Mouse (Mus musculus) hindbrain, postnatal 0 days (tissue): ENCODE data around the gene Optn. TPM values are rescaled to one million over a fixed set of nuclear protein-coding genes. Genes with fewer than 3 reads are reported as not detected.

ENCODE experiments used
- ATAC-seq: fragments of 200-750 bp; cut with Nextera tagmentation; 2 replicates; pipeline ENCODE4 v1.8.0; 2017; ENCODE audit warnings: mild to moderate bottlenecking, moderate TSS enrichment, moderate library complexity
- DNase-seq: peaks from one replicate; pipeline ENCODE4 v3.0.0-alpha.2; 2015; ENCODE audit warnings: low spot score
- H3K27ac ChIP-seq: fragments of 300-500 bp; sonication (generic); 2 replicates; pipeline ENCODE4 v1.5.1; 2014; ENCODE audit warnings: mild to moderate bottlenecking
- H3K27me3 ChIP-seq: fragments of 300-500 bp; sonication (generic); 2 replicates; pipeline ENCODE4 v1.6.1; 2014; ENCODE audit warnings: low read length, mixed read lengths; ENCODE audit not compliant: insufficient read depth
- H3K36me3 ChIP-seq: fragments of 300-500 bp; sonication (generic); 2 replicates; pipeline ENCODE4 v1.6.1; 2014; ENCODE audit warnings: low read length, mixed read lengths; ENCODE audit not compliant: insufficient read depth
- H3K4me1 ChIP-seq: fragments of 300-500 bp; sonication (generic); 2 replicates; pipeline ENCODE4 v1.6.1; 2014; ENCODE audit warnings: antibody characterized with exemption, low read length, mixed read lengths; ENCODE audit not compliant: insufficient read depth
- H3K4me2 ChIP-seq: fragments of 300-500 bp; sonication (generic); 2 replicates; pipeline ENCODE4 v1.6.1; 2014; ENCODE audit warnings: low read depth, mild to moderate bottlenecking, low read length, moderate library complexity, mixed read lengths
- H3K4me3 ChIP-seq: fragments of 300-500 bp; sonication (generic); 2 replicates; pipeline ENCODE4 v1.5.1; 2014; ENCODE audit warnings: low read length
- H3K9ac ChIP-seq: fragments of 300-500 bp; sonication (generic); replicated peaks from 2 replicates; pipeline ENCODE4 v1.6.1; 2014; ENCODE audit warnings: mild to moderate bottlenecking, low read length, moderate library complexity, mixed read lengths
- H3K9me3 ChIP-seq: fragments of 300-500 bp; sonication (generic); 2 replicates; pipeline ENCODE4 v1.6.1; 2016; ENCODE audit warnings: low read length, mixed read lengths
- CTCF ChIP-seq: IDR thresholded peaks from 2 replicates; pipeline ENCODE4 v1.5.1; 2016; ENCODE audit warnings: antibody characterized with exemption, control low read depth, low read depth
- WGBS: fragments of 180-500 bp; shearing (Covaris S2); extraction: QIAGEN DNeasy Blood & Tissue Kit; methylation state at CpG from one replicate; pipeline ENCODE4 v1.1.7; 2014; 5-methylcytosine and 5-hydroxymethylcytosine counted together
- polyA plus RNA-seq: library from polyadenylated mRNA; unstranded; fragments of >200 nt; fragmentation: Nextera tagmentation; extraction: Ambion mirVana; gene quantifications from 2 replicates; pipeline ENCODE4 v1.2.1, GENCODE M21; 2015
- total RNA-seq: library from RNA; depleted of rRNA; stranded (reverse); fragments of >200 nt; gene quantifications from 2 replicates; pipeline ENCODE4 v1.2.3, GENCODE M21; 2014; rRNA removed

Optn gene
- total RNA-seq (31.2 and 39.3 TPM in 2 replicates), polyA plus RNA-seq (38.3 and 39.2 TPM in 2 replicates)

GRCm38 (mm10) chr2:5063299-5064205 is at the start of gene Optn:
Optn (minus strand) TSS chr2:5064051.
- DNase-seq (peak; percentile 90), ATAC-seq (peak; percentile 93)
- TF ChIP-seq CTCF = no peak
- peak within 1 kb of the TSS; percentile 73 for H3K9ac ChIP-seq
- H3K9me3 ChIP-seq = no peaks in the 10 kb centered on the region
- peak within 1 kb of the TSS; percentile 71 for H3K4me3 ChIP-seq
- no peaks in the 10 kb centered on the region for H3K36me3 ChIP-seq
- H3K27ac ChIP-seq = peak within 1 kb of the TSS; percentile 87
- 3% methylated on average over 63 of the region's 63 CpGs for WGBS
- H3K27me3 ChIP-seq = no peaks in the 10 kb centered on the region
- H3K4me2 ChIP-seq = peak within 1 kb of the TSS; percentile 73
- H3K4me1 ChIP-seq = 0 out of 2 replicates have a peak, but pooled peaks cover 8% of the 10 kb centered on the region

- Histone ChIP-seq H3K4me1 (0 out of 2 replicates have a peak, but pooled peaks cover 7% of the 10 kb centered on the region), H3K4me3 (no peak overlapping the region), H3K36me3 (no peaks in the 10 kb centered on the region), H3K4me2 (no peak overlapping the region), H3K27me3 (no peaks in the 10 kb centered on the region), H3K27ac (peak overlapping the region; percentile 22; the same call in 1 of the 2 replicates), H3K9me3 (no peaks in the 10 kb centered on the region), H3K9ac (no peak overlapping the region)
- 10% methylated on average over 8 of the region's 8 CpGs for WGBS
- peak; percentile 56 for DNase-seq
- no peak for TF ChIP-seq CTCF
- ATAC-seq = peak; percentile 55; the same call in 1 of the 2 replicates
Observed at GRCm38 (mm10) chr2:5112785-5113291, 49.0 kb upstream of the Optn start.

- ATAC-seq (no peak), DNase-seq (no peak)
- Histone ChIP-seq H3K27ac (no peak overlapping the region), H3K4me1 (no peaks in the 10 kb centered on the region), H3K9me3 (peaks cover 4% of the 10 kb centered on the region; the same call in 1 of the 2 replicates), H3K36me3 (no peaks in the 10 kb centered on the region), H3K4me3 (no peak overlapping the region), H3K4me2 (no peak overlapping the region), H3K9ac (no peak overlapping the region), H3K27me3 (no peaks in the 10 kb centered on the region)
- TF ChIP-seq CTCF = no peak
- 59% methylated on average over 1 of the region's 1 CpGs for WGBS
Observed at GRCm38 (mm10) chr2:5102891-5103290, 39.0 kb upstream of the Optn start.

- H3K4me3 ChIP-seq = no peak overlapping the region
- H3K4me1 ChIP-seq = no peaks in the 10 kb centered on the region
- H3K9ac ChIP-seq = no peak overlapping the region
- H3K27ac ChIP-seq = no peak overlapping the region
- ATAC-seq (no peak), DNase-seq (no peak)
- no peaks in the 10 kb centered on the region for H3K36me3 ChIP-seq
- no peak overlapping the region for H3K4me2 ChIP-seq
- H3K9me3 ChIP-seq = 0 out of 2 replicates have a peak, but pooled peaks cover 2% of the 10 kb centered on the region
- TF ChIP-seq CTCF = 0 out of 2 replicates have a peak, but pooled peaks have one; percentile 3
- 80% methylated on average over 10 of the region's 10 CpGs for WGBS
- no peaks in the 10 kb centered on the region for H3K27me3 ChIP-seq
Observed at GRCm38 (mm10) chr2:5101743-5102245, 37.9 kb upstream of the Optn start.

- 76% methylated on average over 6 of the region's 6 CpGs for WGBS
- no peak for TF ChIP-seq CTCF
- Histone ChIP-seq H3K4me2 (no peak overlapping the region), H3K27me3 (no peaks in the 10 kb centered on the region), H3K9me3 (0 out of 2 replicates have a peak, but pooled peaks cover 2% of the 10 kb centered on the region), H3K4me3 (no peak overlapping the region), H3K9ac (no peak overlapping the region), H3K4me1 (no peaks in the 10 kb centered on the region), H3K27ac (0 out of 2 replicates have a peak overlapping the region, but pooled peaks have one; percentile 11), H3K36me3 (no peaks in the 10 kb centered on the region)
- DNase-seq (no peak), ATAC-seq (no peak)
Observed at GRCm38 (mm10) chr2:5099176-5099575, 35.3 kb upstream of the Optn start.

- H3K9me3 ChIP-seq = 0 out of 2 replicates have a peak, but pooled peaks cover 2% of the 10 kb centered on the region
- no peaks in the 10 kb centered on the region for H3K36me3 ChIP-seq
- peak; percentile 59 for DNase-seq
- H3K9ac ChIP-seq = peak overlapping the region; percentile 30; the same call in 1 of the 2 replicates
- peak overlapping the region; percentile 56; the same call in 1 of the 2 replicates for H3K27ac ChIP-seq
- peak overlapping the region; percentile 4; the same call in 1 of the 2 replicates for H3K4me3 ChIP-seq
- 28% methylated on average over 20 of the region's 20 CpGs for WGBS
- peak overlapping the region; percentile 48 for H3K4me2 ChIP-seq
- TF ChIP-seq CTCF = no peak
- ATAC-seq = peak; percentile 38; the same call in 1 of the 2 replicates
- no peaks in the 10 kb centered on the region for H3K4me1 ChIP-seq
- no peaks in the 10 kb centered on the region for H3K27me3 ChIP-seq
Observed at GRCm38 (mm10) chr2:5097786-5098445, 34.1 kb upstream of the Optn start.
